Mouse (Mus musculus): ENCODE data around the gene Rbm20.

DNA sequence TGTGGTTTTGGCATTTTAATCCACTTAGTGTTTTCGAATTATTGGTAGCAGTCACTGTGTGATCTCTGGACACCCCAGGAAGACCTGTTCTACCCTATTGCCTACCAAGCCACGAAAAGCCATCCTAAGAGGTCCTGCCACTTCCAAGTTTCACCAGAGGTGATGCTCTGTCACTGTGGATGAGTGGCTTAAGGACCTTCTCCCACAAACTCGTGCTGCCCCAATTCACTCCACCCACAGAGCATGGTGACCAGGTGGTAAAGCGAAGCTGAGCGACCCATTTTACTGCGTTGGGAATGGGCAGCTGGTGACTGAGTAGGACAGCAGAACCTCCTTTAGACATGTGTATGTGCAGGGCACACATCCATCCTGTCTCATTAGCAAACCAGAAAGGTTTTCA lies 27.7 kb upstream of the Rbm20 start:
- no peak for TF ChIP-seq POLR2A (IDR thresholded peaks at IDR 0.05; ENCODE audit: insufficient read depth, low read length)
- no peak for TF ChIP-seq CTCF (IDR thresholded peaks at IDR 0.05; ENCODE audit: low read depth, low read length)
